Mouse (Mus musculus): ENCODE data around the gene S100b.

S100b gene

DNA sequence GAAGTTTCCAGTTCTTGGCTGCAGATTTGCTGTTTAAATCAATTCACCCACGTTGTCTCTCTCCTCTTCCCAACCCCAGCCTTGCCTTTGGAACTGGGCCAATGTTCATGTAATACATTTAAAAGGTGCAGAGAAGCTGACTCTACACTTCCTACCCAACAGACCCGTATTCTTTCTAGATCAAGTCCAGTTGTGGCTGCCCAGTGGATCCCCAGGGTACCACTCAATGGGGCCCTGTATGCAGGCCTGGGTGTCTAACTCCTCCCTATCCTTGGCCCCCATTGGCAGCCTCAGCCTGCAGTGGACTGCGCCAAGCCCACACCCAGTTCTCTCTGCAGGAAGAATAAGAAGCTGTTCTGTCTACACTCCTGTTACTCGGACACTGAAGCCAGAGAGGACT is at the start of gene S100b:
Gene S100b, plus strand, starts transcription at position 318 of the 400 bp plus-strand sequence.
- DNase-seq, result peak in 1 of 2 experiments; percentile 23

DNA sequence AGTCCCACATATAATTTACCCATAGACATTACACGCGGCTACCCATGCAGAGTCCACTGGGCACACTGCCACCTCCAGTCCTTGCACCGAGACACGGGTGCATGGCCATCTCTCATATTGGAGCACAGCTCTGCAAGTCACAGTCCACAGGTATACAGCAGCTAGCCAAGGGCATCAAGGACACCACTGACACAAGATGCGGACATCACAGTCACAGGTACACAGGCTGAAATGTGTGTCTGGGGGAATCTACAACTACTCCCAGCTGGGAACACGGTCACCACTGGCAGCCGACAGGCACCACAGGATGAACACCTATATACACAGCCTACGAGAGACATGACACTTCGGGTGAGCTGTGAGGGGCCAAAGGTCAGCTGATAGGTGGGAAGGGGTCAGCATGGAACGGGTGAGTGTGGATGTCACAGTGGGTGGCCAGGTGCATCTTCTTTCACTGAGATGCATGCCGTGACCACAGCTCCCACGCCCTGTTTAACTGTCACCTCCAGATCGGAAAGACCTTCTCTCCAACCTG is 46.3 kb upstream of the S100b start:
- no peak for DNase-seq

DNA sequence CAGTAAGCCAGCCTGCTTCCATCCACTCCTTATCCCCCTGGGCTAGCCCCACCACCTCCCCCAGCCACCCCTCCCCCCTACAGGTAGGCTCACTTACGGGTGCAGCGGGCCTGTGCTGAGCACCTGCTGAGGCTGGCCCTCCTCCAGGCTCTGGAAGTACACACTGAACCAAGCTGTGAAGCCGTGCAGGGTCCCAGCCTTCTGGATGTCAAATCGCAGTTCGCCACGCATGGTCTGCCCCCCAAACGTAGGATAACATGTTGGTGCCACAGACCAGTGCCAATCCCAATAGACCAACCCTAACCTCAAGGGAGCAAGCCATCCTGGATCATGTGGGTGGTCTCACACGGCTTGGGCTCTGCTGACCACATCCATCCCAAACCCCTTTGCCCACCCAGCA is 44.4 kb upstream of the S100b start:
- no peak for DNase-seq

DNA sequence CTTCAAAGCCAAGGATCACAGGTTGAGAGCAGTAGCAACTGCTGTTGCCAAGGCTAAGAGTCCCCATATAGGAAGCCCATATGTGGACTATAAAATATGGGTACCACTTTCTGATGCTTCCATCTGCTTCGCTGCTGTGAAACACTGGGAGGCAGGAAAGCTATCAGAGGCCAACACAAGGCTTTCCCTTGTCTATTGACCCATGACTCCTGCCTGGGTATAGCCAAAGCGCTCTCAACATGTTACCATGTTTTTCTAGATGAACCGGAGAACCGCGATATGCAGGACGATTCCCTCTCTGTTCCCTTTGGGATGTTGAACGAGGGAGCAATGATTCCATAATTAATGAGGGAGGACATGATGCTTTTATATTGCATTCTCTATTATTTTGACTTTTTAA is 42.8 kb upstream of the S100b start:
- no peak for DNase-seq

DNA sequence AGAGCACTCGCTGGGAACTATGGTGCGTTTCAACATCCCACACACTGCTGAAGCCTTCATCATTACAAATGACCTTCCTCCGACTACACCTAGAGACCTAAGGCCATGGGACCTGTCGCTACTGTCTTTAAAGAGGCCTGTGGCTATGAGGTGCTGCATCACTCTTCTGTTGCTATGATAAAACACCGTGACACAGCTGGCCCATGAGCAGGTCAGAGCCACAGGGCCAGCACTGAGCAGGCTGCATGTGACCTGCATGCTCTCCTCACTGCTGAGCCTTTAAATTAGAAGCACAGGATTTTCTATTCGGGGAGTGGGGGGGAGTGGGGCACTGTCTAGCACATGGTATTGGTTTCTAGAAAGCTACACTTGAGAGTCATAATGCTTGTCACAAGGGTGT is 41.5 kb upstream of the S100b start:
- no peak for DNase-seq

DNA sequence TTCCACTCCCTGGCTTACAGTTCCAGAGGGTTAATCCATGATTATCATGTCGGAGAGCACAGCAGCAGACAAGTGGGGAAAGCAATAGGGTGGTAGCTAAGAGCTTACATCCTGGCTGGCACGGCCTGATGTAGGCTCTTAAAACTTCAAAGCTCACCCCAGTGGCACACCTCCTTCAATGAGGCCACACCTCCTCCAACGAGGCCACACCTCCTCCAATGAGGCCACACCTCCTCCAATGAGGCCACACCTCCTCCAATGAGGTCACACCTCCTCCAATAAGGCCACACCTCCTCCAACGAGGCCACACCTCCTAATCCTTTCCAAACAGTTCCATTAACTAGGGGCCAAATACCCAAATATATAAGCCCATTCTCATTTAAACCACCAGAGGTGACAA is 39.5 kb upstream of the S100b start:
- DNase-seq, result no peak

DNA sequence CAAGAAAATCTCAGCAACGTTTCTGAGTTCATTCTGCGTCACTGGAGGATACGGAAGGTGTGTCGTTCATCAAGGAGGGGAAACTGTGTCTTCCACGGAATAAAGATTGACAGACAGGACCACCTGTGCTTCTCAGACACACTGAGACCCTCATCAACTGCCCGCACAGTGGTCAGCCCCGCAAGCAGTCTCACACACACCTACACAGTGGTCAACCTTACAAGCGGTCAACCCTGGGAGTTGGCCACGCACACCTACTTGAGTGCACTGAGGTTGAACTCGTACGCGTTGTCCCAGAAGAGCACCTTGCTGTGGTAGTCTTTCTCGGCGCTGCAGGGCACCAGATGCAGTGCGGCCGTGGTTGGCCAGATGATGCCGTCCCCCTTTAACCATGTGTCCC is 36.6 kb upstream of the S100b start:
- DNase-seq, result no peak

DNA sequence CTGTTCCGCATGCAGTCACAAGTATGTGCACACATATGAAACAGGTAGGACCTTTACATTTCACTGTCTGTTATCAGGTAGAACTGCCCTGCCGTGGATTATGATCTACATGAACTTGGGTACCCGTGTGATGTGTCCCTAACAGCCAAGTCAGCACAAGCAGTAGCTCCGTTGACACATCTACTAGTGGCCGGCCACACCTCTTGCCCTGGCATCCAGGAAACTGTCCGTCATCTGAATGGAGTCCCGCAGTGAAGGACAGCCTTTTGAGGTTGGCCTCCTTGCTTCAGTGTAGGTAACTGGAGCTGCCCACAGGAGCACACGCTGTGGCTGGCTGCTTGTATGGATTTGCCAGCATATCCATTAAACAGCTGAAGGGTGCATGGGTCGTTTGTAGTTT is 35.4 kb upstream of the S100b start:
- DNase-seq, result no peak

DNA sequence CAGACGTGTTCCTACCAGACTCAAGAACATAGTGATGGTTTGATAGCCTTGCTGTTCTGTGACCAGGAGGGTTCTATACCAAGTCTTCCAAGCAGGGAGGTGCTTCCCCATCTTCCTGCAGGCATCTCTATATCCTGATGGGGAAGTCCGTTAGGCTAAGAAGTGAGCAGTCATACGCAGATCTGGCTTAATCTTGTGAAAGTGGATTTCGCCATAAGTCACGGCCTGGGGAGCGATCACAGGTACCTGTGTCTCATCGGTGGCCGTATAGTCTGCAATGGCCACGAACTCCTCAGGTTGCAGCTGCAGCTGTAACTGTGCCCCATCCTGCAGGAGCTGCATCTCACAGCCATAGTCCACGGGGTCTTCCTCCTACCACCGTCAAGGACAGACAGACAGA is 27.7 kb upstream of the S100b start:
- DNase-seq, result no peak

DNA sequence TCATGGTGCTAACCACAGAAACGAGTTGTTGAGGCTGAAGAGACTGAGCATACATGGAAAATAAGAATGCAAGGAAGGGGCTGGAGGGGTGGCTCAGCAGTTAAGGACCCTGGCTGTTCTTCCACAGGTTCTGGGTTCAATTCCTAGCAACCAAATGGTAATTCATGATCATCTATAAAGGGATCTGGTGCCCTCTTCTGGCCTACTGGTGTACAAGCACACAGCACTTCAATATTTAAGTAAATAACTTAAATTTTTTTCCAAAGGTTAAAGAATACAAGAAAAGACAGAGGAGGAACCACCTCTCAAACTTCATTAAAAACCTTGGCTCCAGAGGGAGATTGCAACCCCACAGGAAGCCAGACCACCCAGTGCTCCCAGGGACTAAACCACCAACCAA is 24.0 kb upstream of the S100b start:
- DNase-seq, result no peak

DNA sequence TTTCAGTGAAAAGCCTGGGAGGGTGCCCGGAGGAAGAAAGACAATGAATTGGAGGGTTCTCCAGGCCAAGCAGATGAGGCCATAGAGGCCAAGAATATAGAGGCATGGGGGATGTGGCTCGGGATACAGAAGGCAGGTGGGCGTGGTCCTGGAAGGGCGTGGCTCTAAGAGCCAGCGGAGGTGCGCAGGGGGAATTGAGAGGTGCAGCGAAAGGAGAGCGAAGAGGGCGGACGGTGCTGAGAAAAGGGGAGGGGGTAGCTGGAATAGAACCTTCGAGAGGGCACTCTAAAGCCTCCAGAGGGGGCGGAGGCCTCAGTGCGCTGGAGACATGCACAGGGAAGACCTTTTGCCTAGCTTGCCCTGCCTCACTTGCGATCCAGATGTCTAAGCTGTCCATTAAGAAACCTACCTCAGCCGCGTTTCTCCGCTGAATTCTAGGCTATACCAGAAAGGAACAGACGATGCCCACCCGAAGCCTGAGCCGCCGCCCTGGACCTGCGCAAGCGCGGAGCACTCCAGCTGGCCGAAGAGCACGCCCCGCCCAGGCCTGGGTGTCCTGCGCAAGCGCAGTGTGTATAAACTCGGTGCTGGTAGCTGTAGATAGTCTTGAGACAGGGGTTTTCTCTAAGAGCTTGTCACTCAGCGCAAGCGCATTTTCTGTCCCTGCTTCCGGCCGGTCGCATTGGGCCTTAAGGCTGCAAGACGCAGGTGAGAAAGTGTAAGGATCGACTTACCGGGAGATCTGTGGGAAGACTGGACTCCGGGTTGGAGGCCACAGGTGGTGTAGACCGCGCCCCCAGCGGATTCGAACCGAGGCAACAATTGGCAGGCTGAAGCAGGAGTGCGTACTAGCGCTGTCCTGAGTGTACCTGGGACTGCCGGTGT is 16.1 kb upstream of the S100b start, which contains the start of gene Prmt2:
Gene Prmt2, minus strand, starts transcription at position 525 of the 885 bp plus-strand sequence.
- DNase-seq, result peak; percentile 85 to 91

DNA sequence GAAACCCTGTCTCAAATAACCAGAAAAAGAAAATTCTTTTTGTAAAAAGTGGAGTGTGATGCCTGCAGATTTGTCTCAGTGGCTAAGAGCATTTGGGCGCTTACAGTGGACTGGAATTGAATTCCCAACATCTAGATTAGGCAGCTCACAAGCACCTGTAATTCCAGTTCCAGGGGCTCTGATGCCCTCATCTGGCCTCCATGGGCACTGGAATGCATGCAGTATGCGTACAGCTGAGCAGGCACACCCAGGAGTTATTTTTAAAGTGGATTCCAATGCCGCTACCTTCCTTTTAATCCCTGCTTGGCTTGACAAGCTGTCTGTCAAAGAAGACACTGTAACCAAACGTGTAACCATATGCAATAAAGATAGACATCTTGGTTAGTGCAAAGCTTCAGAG is 14.3 kb upstream of the S100b start:
- DNase-seq, result no peak

DNA sequence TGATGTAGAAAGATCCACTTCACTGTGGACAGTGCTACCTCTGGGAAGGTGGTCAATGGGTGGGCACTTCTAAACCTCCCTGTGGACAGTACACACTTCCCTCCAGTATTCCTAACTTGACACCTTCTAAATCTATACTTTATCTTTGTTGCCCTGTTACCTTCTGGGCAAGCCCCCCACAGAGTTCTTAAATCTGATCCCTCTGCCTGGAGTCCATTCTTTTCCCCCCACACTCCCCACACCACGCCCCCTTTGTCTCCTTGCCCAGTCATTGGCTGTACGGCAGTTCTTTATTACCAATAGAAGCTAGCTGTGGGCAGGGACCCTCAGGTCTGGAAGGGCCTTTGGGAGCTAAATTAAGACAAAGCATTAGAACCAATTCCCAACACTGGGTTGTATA is 8.5 kb upstream of the S100b start:
- no peak for DNase-seq

DNA sequence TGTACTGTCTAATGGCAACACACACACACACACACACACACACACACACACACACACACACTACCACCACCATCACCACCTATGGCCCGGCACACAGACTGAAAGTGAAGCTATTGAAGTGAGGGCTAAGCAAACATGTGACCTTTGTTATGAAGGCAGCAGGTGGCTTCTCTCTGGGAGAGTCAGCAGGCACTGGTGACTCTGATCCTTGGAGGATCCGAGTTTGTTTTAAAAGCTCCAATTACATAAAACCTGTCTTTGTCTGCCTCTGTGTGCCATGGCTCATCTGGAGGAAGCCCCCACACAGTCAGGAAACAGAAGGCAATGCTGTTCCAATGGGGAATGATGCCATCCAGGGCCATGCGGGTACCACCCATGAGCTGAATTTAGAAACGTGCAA is 7.1 kb upstream of the S100b start:
- no peak for DNase-seq

DNA sequence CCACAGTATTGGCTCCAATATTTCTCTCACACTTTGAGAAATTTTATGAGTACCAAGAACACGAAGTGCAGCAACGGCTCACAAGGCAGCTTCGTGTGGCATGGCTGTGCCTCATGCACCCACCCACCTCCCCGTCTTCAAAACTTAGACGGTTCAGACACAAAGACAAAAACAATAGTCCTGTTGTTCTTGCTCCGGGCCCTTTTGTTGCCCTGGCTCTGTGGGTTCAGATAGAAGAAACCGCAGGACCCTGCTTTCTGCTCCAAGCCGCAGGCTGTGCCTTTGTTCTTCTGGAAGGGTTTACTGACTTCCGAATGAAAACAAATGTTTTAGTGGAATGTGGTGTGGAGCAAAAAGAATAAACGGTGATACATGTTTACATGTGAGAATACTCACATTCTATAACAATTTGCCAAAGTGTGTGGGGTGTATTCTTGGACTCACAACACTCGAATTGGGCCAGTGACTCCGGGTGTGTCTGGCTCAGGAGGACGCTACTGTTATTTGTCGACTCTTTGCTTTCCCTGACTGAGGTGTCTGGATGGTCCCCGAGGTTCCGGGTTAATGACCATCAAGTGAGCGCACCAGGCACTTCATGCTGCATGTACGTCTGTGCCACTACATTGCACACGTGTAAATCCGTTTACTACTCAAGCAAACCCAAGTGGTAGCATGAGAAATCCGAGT is 5.5 kb upstream of the S100b start:
- no peak for DNase-seq

DNA sequence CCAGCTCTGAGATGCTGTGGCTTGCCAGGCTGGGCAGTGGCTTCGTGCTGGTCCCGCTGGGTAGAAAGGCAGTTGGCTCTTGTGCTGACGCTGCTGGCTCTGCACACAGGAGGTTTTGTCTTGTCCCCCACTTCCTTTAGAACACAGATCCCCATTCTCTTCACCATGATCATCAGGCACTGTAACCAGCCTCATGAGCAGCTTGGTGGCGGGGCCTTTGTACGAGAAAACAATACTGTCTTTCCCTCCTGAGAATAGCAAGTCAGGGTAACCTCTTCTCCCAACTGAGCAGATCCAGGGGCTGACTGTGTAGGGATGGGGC is 5.0 kb upstream of the S100b start:
- no peak for DNase-seq

DNA sequence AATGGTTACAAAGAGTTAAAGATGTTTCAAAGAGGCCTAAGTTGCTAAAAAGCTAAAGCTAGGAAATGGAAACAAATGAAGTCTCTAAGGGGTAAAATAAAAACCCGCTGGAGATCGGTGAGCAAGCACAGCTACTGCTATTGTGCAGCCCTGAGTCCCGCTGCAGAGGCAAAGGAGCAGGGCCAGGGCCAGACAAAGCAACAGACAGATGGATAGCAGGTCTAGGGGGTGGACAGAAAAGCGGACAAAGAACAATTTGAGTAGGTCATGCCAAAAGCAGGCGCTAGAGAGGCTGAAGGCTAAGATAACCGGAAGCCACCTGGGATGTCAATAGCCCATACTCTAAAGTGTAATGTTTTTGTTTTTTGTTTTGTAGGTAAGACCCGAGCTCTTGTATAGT is 2.8 kb upstream of the S100b start:
- DNase-seq, result no peak

DNA sequence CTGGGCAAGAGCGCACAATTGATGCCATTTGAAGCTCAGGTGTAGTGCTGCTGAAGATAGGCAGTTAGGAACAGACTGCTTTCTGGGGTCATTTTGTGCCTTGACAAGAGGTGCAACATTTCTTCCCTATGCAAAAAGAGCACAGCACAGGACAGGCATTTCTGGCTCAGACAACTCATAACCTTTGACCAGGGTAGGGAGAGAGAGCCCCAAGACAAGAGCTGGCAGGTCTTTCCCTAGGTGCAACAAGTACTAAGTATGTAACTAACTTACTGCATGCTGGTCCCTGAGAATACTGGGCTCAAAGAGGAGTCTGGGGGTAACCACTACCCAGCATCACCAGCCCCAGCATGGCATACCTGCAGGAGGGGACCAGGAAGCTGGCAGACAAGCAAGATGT is 574 bp upstream of the S100b start:
- DNase-seq, result no peak

DNA sequence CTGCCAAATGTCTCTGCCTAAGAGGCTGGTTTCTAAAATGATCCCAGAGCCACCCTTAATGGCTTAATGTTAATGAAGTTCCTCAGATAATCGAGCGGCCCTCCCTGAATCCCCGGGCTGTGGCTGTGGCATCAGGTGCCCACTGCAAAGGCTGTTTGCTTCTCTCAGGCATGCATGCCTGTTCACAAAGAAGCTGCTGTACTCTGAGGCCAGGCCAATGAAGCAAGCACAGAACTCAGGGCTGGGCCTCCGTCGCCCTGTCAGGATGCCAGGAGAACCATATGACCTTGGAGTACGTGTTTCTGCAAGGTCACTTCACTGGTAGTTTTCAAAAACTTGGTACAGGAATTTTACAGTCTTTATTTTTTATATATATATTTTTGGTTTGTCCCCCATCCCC is 2.0 kb downstream of the S100b start:
- no peak for DNase-seq

DNA sequence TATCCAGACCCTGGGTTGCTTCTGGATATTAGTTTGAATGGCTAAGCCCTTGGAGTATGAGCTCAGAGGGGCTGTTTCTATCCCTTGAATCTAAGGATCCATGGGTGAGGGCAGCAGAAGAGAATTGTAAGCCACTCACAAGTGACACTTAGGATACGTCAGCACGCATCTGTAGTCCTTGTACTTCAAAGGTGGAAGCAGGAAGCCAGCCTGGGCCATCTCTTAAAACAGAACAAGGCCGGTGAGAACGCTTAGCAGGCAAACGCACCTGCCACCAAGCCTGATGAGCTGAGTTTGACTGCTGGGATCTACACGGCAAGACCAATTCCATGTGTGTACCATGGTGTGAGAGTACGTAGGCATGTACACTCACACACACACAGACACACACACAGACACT is 3.6 kb downstream of the S100b start:
- no peak for DNase-seq

DNA sequence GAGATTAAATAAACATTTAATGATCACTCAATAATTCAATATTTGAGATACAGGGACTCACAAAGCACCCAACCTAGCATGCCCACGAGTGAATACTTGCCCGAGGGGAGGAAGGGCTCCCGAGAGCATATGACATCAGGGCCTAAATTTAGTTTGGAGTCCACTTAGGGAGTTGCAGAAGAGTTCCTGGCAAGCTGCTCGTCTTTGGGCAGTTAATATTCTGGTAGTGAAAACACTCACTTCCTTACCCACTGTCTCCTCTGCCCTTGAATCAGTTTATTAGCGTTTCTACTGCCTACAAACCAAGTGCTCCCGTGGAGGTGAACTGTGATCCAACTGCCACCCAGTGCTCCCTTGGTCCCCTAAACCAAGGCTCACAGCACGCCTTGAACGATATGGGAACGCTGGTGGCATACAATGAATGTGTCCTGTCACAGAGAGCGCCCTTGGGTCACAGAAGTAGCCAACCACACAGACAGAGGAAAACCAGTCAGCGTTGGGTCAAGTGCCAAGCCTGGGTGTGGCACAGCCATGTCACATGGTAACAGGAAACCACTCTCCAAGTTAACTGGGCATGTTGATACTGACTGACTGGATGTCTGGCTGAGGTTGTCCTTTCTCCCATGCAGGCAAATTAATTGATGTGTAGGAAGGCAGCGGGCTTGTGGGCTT is 4.2 kb downstream of the S100b start:
- DNase-seq, result no peak

DNA sequence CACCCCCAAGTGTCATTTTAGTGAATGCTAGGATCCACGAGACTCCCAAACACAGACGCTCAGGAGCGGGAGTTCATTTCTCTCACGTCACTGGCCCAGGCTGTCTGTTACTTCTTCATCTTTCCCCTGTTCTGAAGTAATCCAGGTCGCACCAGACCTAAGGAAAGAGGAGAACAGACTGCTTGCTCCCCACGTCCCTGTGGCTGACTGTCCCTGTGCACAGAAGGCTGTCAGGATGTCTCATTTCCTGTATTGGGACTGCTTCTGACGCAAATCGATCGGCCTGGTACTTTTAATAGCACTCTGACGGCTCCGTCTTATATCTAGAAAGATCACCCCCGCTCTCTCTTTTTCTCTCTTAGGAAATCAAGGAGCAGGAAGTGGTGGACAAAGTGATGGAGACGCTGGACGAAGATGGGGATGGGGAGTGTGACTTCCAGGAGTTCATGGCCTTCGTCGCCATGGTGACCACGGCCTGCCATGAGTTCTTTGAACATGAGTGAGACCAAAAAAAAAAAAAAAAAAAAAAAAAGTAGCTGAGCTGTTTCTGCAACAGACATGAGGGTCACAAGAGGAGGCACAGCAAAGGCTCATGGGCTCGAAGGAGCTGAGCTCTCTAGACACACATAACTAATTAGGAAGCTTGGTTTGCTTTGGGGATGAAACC is 6.0 kb downstream of the S100b start:
- DNase-seq, result no peak

DNA sequence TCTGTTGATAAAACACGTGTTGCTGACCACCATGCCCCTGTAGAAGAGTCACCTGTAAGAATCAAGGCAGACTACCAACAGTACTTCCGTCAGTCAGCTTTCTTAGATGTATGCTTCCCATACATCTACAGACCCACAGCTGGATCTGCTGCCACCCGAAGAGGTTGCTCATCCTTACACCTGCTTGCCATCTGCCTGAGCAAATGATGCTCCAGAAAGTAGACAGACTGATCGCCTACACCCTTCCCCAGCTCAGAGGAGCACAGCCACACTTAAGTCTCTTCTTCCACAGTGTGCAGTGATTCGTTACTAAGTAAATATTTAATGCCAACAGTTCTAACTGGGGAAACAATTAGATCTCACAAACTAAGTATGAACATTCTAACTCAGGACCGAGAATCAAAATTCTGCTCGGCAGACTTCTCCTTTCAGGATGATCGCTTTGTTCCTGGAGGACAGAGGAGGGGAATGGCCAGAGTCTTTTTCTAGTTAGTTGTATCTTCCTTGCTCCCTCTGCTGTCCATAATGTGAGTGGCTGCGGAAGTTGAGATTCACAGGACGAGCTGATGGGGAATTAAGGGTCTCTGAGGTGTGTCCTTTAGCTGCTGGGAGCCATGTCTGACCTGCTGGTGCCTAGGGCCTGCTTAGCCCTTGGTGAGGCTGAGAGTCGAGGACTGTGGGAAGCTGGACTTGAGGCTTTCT is 6.9 kb downstream of the S100b start:
- no peak for DNase-seq

Data from cerebellum, adult 18-20 months (tissue).